Mouse (Mus musculus): ENCODE results near the gene Krt23. TPM values are rescaled to one million over a fixed set of nuclear protein-coding genes. Genes with fewer than 3 reads are reported as not detected.

Krt23 gene
- polyA plus RNA-seq, 1 experiment from 2014 or later = 30.6 TPM

DNA sequence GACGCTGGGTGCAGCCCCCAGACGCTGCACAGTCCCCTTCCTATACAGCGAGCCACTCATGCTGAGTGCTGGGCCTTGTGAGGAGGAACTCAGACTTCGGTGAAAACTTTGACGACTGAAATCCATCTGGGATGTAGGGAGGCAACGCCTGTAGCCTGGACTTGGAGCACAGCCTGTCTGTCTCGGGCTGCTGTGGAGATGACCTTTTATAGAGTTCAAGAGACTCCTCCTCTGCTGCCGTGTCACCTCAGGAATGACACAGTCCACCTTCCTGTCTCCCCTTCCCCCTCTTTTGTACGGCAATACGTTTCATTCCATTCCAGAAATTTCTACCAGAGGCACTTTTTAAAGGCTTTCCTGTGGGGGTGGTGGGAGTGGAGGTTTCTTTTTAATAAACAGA is 55.0 kb downstream of the Krt23 start, which contains the start of gene Krt20:
TSS of gene Krt20 (minus strand) at position 179 of the 400 bp plus-strand sequence.
- no peaks in the 10 kb centered on the region for H3K9me3 ChIP-seq (replicated peaks; ENCODE audit: low read length)
- DNase-seq (ENCODE audit: low spot score) (peak; percentile 19), ATAC-seq (replicated peaks; ENCODE audit: low FRiP score, low read depth) (no peak)
- H3K9ac ChIP-seq (ENCODE audit: low read depth, low read length) = no peak within 1 kb of the TSS
- no peaks in the 10 kb centered on the region for H3K27me3 ChIP-seq (ENCODE audit: insufficient read depth, low read length)
- H3K4me3 ChIP-seq (replicated peaks; ENCODE audit: low read depth, low read length) = no peak within 1 kb of the TSS
- no peaks in the 10 kb centered on the region for H3K4me1 ChIP-seq (replicated peaks; ENCODE audit: insufficient read depth, low read length)
- no peak for TF ChIP-seq CTCF (IDR thresholded peaks at IDR 0.05; ENCODE audit: low read depth)
- no peaks in the 10 kb centered on the region for H3K36me3 ChIP-seq (ENCODE audit: insufficient read depth, low read length)
- H3K4me2 ChIP-seq (ENCODE audit: low read length) = no peak within 1 kb of the TSS
- 14% methylated on average over 10 of the region's 10 CpGs for WGBS
- no peak within 1 kb of the TSS for H3K27ac ChIP-seq

DNA sequence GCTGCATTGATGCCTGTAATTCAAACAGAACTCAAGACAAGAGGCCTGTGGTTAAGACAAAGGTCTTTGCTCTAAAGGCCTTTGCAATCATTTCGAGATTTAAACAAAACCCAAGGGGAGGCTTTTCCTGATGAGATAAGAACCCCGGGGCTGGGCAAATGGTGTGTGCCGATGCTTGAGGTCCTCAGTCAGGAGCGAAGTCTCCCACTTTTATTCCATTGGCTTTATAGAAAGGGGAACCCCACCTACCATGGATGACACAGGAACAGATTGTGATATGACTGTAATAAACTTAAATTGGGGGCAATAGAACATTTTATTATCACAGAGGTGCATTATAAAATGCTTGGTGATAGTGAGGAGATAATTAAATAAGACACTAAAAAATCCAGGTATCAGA is 56.3 kb downstream of the Krt23 start:
- Histone ChIP-seq H3K4me2 (ENCODE audit: low read length) (no peak overlapping the region), H3K4me1 (replicated peaks; ENCODE audit: insufficient read depth, low read length) (no peaks in the 10 kb centered on the region), H3K27me3 (ENCODE audit: insufficient read depth, low read length) (no peaks in the 10 kb centered on the region), H3K9ac (ENCODE audit: low read depth, low read length) (no peak overlapping the region), H3K27ac (no peak overlapping the region), H3K36me3 (ENCODE audit: insufficient read depth, low read length) (no peaks in the 10 kb centered on the region), H3K9me3 (replicated peaks; ENCODE audit: low read length) (no peaks in the 10 kb centered on the region), H3K4me3 (replicated peaks; ENCODE audit: low read depth, low read length) (no peak overlapping the region)
- 79% methylated on average over 4 of the region's 4 CpGs for WGBS
- ATAC-seq (replicated peaks; ENCODE audit: low FRiP score, low read depth) (no peak), DNase-seq (ENCODE audit: low spot score) (no peak)
- no peak for TF ChIP-seq CTCF (IDR thresholded peaks at IDR 0.05; ENCODE audit: low read depth)

DNA sequence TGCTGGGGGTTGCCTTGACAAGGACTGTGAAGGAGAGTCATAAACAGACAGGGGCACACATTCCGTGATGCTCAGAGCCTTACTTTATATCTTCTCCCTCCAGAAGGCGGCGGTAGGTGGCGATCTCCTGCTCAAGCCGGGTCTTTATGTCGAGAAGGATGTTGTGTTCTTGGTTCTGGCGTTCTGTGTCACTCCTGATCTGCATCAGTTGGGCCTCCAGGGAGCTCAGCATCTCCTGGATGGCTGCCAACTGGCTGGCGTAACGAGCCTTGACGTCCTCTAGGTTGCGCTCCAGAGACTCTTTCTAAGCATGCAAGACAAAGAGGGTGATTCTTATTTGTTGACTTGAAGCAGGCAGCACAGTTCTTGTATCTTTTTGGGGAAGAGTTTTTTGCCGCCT is 62.3 kb downstream of the Krt23 start:
- no peak for ATAC-seq (replicated peaks; ENCODE audit: low FRiP score, low read depth)
- H3K4me3 ChIP-seq (replicated peaks; ENCODE audit: low read depth, low read length) = no peak overlapping the region

More for the DNA sequence above, 62.3 kb downstream of the Krt23 start:
- Histone ChIP-seq H3K4me2 (ENCODE audit: low read length) (no peak overlapping the region), H3K4me1 (replicated peaks; ENCODE audit: insufficient read depth, low read length) (no peaks in the 10 kb centered on the region), H3K36me3 (ENCODE audit: insufficient read depth, low read length) (no peaks in the 10 kb centered on the region), H3K27ac (no peak overlapping the region), H3K27me3 (ENCODE audit: insufficient read depth, low read length) (no peaks in the 10 kb centered on the region), H3K9ac (ENCODE audit: low read depth, low read length) (no peak overlapping the region), H3K9me3 (replicated peaks; ENCODE audit: low read length) (no peaks in the 10 kb centered on the region)
- WGBS = 57% methylated on average over 12 of the region's 12 CpGs
- DNase-seq (ENCODE audit: low spot score) = peak; percentile 44
- TF ChIP-seq CTCF (IDR thresholded peaks at IDR 0.05; ENCODE audit: low read depth) = peak; percentile 44; the same call in 1 of the 2 replicates

Other genes starting within 250 kb of the Krt23 start
- gene Krt222, start 249.1 kb downstream of the Krt23 start, polyA plus RNA-seq (2015; fragmentation: Nextera tagmentation; extraction: Ambion mirVana) = 0.29 and 0.33 TPM in 2 replicates
- not detected in 2 replicates for gene Krt24, start 207.9 kb downstream of the Krt23 start, polyA plus RNA-seq (2015; fragmentation: Nextera tagmentation; extraction: Ambion mirVana)
- 0.08 and 0.09 TPM in 2 replicates for gene Krt25, start 170.2 kb downstream of the Krt23 start, polyA plus RNA-seq (2015; fragmentation: Nextera tagmentation; extraction: Ambion mirVana)
- not detected in 2 replicates for gene Krt26, start 155.2 kb downstream of the Krt23 start, polyA plus RNA-seq (2015; fragmentation: Nextera tagmentation; extraction: Ambion mirVana)
- gene Krt27, start 142.0 kb downstream of the Krt23 start, polyA plus RNA-seq (2015; fragmentation: Nextera tagmentation; extraction: Ambion mirVana) = not detected in 2 replicates
- gene Krt28, start 118.2 kb downstream of the Krt23 start, polyA plus RNA-seq (2015; fragmentation: Nextera tagmentation; extraction: Ambion mirVana) = 0.32 TPM in 1 of 2 replicates, not detected in the other
- gene Krt10, start 103.8 kb downstream of the Krt23 start, polyA plus RNA-seq (2015; fragmentation: Nextera tagmentation; extraction: Ambion mirVana) = 35.5 and 42.6 TPM in 2 replicates
- gene Krt12, start 70.9 kb downstream of the Krt23 start, polyA plus RNA-seq (2015; fragmentation: Nextera tagmentation; extraction: Ambion mirVana) = not detected in 2 replicates
- gene Krt20, start 55.0 kb downstream of the Krt23 start, polyA plus RNA-seq (2015; fragmentation: Nextera tagmentation; extraction: Ambion mirVana) = 3.6 and 5.0 TPM in 2 replicates
- 0.45 and 0.46 TPM in 2 replicates for gene Krt39, start 28.2 kb upstream of the Krt23 start, polyA plus RNA-seq (2015; fragmentation: Nextera tagmentation; extraction: Ambion mirVana)
- gene Krt40, start 50.0 kb upstream of the Krt23 start, polyA plus RNA-seq (2015; fragmentation: Nextera tagmentation; extraction: Ambion mirVana) = not detected in 2 replicates
- gene Krtap3-3, start 57.7 kb upstream of the Krt23 start, polyA plus RNA-seq (2015; fragmentation: Nextera tagmentation; extraction: Ambion mirVana) = not detected in 2 replicates
- not detected in 2 replicates for gene Krtap3-2, start 63.7 kb upstream of the Krt23 start, polyA plus RNA-seq (2015; fragmentation: Nextera tagmentation; extraction: Ambion mirVana)
- not detected in 2 replicates for gene Gm11939, start 66.3 kb upstream of the Krt23 start, polyA plus RNA-seq (2015; fragmentation: Nextera tagmentation; extraction: Ambion mirVana)
- gene Krtap3-1, start 73.5 kb upstream of the Krt23 start, polyA plus RNA-seq (2015; fragmentation: Nextera tagmentation; extraction: Ambion mirVana) = not detected in 2 replicates
- not detected in 2 replicates for gene Krtap1-5, start 87.9 kb upstream of the Krt23 start, polyA plus RNA-seq (2015; fragmentation: Nextera tagmentation; extraction: Ambion mirVana)
- gene Krtap1-4, start 90.5 kb upstream of the Krt23 start, polyA plus RNA-seq (2015; fragmentation: Nextera tagmentation; extraction: Ambion mirVana) = not detected in 2 replicates
- not detected in 2 replicates for gene Krtap1-3, start 98.2 kb upstream of the Krt23 start, polyA plus RNA-seq (2015; fragmentation: Nextera tagmentation; extraction: Ambion mirVana)
- not detected in 2 replicates for gene Krtap9-3, start 105.0 kb upstream of the Krt23 start, polyA plus RNA-seq (2015; fragmentation: Nextera tagmentation; extraction: Ambion mirVana)
- not detected in 2 replicates for gene Gm11938, start 110.2 kb upstream of the Krt23 start, polyA plus RNA-seq (2015; fragmentation: Nextera tagmentation; extraction: Ambion mirVana)
- gene Gm11937, start 117.1 kb upstream of the Krt23 start, polyA plus RNA-seq (2015; fragmentation: Nextera tagmentation; extraction: Ambion mirVana) = not detected in 2 replicates
- not detected in 2 replicates for gene Krtap2-4, start 121.7 kb upstream of the Krt23 start, polyA plus RNA-seq (2015; fragmentation: Nextera tagmentation; extraction: Ambion mirVana)
- gene Gm11562, start 127.3 kb upstream of the Krt23 start, polyA plus RNA-seq (2015; fragmentation: Nextera tagmentation; extraction: Ambion mirVana) = not detected in 2 replicates
- gene Krtap4-1, start 135.1 kb upstream of the Krt23 start, polyA plus RNA-seq (2015; fragmentation: Nextera tagmentation; extraction: Ambion mirVana) = not detected in 2 replicates
- gene Krtap4-2, start 141.9 kb upstream of the Krt23 start, polyA plus RNA-seq (2015; fragmentation: Nextera tagmentation; extraction: Ambion mirVana) = not detected in 2 replicates
- not detected in 2 replicates for gene Krtap4-7, start 151.0 kb upstream of the Krt23 start, polyA plus RNA-seq (2015; fragmentation: Nextera tagmentation; extraction: Ambion mirVana)
- not detected in 2 replicates for gene Gm11555, start 157.1 kb upstream of the Krt23 start, polyA plus RNA-seq (2015; fragmentation: Nextera tagmentation; extraction: Ambion mirVana)
- gene Gm11563, start 165.8 kb upstream of the Krt23 start, polyA plus RNA-seq (2015; fragmentation: Nextera tagmentation; extraction: Ambion mirVana) = not detected in 2 replicates
- not detected in 2 replicates for gene Krtap4-6, start 172.8 kb upstream of the Krt23 start, polyA plus RNA-seq (2015; fragmentation: Nextera tagmentation; extraction: Ambion mirVana)
- not detected in 2 replicates for gene Gm14190, start 197.6 kb upstream of the Krt23 start, polyA plus RNA-seq (2015; fragmentation: Nextera tagmentation; extraction: Ambion mirVana)
- not detected in 2 replicates for gene Gm14180, start 241.2 kb upstream of the Krt23 start, polyA plus RNA-seq (2015; fragmentation: Nextera tagmentation; extraction: Ambion mirVana)

Data from kidney, postnatal 0 days (tissue).